Mouse (Mus musculus) gastrocnemius, adult 2 months (tissue): ENCODE data around the gene Cep170b. TPM values are rescaled to one million over a fixed set of nuclear protein-coding genes. Genes with fewer than 3 reads are reported as not detected.
A peak's percentile ranks its signal among the peaks of the same experiment; 100 is the strongest.

Source experiments
- DNase-seq: peaks from one replicate; pipeline ENCODE4 v3.0.0; 2022
- H3K27ac ChIP-seq: fragments of 200-600 bp; 2 replicates; pipeline ENCODE4 v1.8.1; 2022; ENCODE audit warnings: mild to moderate bottlenecking
- H3K4me3 ChIP-seq: fragments of 200-600 bp; 2 replicates; pipeline ENCODE4 v1.8.1; 2022; ENCODE audit warnings: mild to moderate bottlenecking, moderate library complexity
- CTCF ChIP-seq: fragments of 200-600 bp; IDR thresholded peaks from 2 replicates; pipeline ENCODE4 v1.8.1; 2022; ENCODE audit warnings: antibody characterized with exemption, mild to moderate bottlenecking, moderate library complexity
- intact Hi-C: fragments of 180-260 bp; cut with DNase I; formaldehyde crosslinking; loops from one replicate; pipeline ENCODE4 v1.15.1; 2025
- total RNA-seq, 2 experiments: library from RNA; stranded (reverse); gene quantifications; 2 replicates each; pipeline ENCODE4 v1.2.3; 2021

The Cep170b gene
- total RNA-seq, 2 experiments from 2014 or later = 9.8 to 13.6 TPM

DNA sequence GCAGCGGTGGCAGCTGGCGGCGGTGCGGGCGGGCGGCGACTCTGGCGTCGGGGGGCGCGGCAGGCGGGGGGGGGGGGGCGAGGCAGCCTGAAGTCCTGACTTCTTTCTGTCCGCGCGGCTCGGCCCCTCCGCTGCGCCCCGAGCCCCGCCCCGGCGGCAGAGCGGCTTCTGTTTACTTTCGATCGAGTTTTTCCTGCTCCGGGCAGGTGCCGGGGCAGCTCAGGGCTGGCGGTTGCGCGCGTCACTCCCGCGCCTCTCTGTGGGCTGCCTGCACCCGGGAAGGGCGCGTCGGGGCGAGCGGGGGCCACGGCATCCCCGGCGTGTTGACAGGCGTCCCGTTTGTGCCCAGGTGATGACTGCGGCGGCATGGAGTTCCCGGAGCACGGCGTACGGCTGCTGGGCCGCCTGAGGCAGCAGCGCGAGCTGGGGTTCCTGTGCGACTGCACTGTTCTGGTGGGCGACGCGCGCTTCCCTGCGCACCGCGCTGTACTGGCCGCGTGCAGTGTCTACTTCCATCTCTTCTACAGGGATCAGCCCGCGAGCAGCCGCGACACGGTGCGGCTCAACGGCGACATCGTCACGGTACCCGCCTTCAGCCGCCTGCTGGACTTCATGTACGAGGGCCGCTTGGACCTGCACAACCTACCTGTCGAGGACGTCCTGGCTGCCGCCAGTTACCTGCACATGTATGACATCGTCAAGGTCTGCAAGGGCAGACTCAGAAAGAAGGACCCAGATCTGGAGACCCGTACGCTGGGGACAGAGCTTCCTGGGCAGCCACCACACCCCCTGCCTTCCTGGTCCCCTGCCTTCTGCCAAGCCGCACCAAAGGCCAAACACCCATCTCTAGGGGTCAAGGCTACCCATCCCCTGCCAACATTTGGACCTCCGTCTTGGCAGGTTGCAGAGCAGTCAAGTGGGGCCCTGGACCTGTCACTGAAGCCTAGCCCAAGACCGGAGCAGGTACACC, 40.9 kb upstream of the Cep170b start:
- peak overlapping the region; percentile 77 for H3K4me3 ChIP-seq
- no peak for TF ChIP-seq CTCF
- intact Hi-C loops = no loop called here
- H3K27ac ChIP-seq = peak overlapping the region; percentile 83
- DNase-seq = peak; percentile 52

- intact Hi-C loops = no loop called here
- no peak for TF ChIP-seq CTCF
- no peak overlapping the region for H3K27ac ChIP-seq
Observed at GRCm38 (mm10) chr12:112683351-112683750, 36.9 kb upstream of the Cep170b start.

DNA sequence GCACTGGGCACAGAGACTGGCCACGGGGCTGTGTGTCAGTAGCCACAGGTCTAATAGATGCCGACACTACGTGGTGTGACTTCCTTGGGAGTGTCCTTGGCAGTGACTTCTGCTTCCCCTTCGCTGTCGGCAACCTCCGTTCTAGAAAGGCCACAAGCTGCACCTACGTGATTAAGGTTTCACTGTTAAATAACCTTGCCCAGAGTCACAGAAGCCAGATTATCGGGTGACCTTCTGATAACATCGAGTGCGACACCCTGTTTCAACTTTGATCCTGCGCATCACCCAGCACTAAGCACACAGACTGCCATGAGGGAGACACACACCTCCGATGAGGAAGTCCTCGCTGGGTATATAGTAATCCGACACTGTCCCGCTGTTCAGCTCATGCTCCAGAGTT, 31.8 kb upstream of the Cep170b start:
- no peak overlapping the region; the same call in 1 of the 2 replicates for H3K4me3 ChIP-seq
- no peak for TF ChIP-seq CTCF
- no peak for DNase-seq
- H3K27ac ChIP-seq = peak overlapping the region; percentile 43
- intact Hi-C loops = no loop called here

More at GRCm38 (mm10) chr12:112683351-112683750, 36.9 kb upstream of the Cep170b start:
- H3K4me3 ChIP-seq = no peak overlapping the region
- no peak for DNase-seq

- Histone ChIP-seq H3K27ac (peak overlapping the region; percentile 95), H3K4me3 (peak overlapping the region; percentile 98)
- intact Hi-C loops = loop anchor here (2.0 kb wide), 1 partner anchor 19 kb away; the partner anchor contains the start of gene Akt1
- TF ChIP-seq CTCF = no peak
- peak; percentile 97 for DNase-seq
Observed at GRCm38 (mm10) chr12:112693185-112694126, 26.8 kb upstream of the Cep170b start.

- intact Hi-C loops = no loop called here
- no peak for DNase-seq
- peak overlapping the region; percentile 95 for H3K27ac ChIP-seq
- H3K4me3 ChIP-seq = peak overlapping the region; percentile 98
- no peak for TF ChIP-seq CTCF
Observed at GRCm38 (mm10) chr12:112694127-112694475, 26.2 kb upstream of the Cep170b start.

DNA sequence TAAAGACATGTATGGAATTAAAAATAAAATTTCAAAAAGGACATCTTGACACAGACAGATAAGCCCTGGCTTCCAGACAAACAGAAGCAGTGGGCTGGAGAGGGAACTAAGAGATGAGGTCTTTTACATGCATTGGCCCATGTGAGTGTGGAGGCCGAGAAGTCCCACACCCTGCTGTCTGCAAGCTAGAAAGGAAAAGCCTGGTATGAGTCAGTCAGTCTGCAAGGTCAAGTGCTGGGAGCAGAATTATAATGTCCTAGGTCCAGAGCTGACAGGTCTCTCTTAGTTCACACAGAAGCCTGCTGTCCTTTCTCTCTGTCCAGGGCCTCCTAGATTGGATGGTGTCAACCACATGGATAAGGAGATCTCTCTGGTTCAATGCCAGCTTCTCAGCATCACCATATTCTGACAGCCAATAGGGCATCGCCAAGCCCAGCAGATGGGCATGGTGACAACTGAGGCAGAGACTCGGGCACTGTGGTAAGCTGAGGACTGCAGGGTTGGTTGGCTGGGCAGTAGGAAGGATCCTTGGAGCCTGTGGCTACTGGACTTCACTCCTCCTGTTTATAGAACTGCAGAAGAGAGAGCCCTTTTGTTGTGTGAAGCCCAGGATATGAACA, 23.3 kb upstream of the Cep170b start:
- Histone ChIP-seq H3K27ac (no peak overlapping the region), H3K4me3 (no peak overlapping the region)
- no peak for TF ChIP-seq CTCF
- DNase-seq = no peak
- intact Hi-C loops = no loop called here

- intact Hi-C loops = no loop called here
- no peak for TF ChIP-seq CTCF
- peak overlapping the region; percentile 52 for H3K4me3 ChIP-seq
- DNase-seq = peak; percentile 76
- H3K27ac ChIP-seq = peak overlapping the region; percentile 76
Observed at GRCm38 (mm10) chr12:112700522-112700921, 19.7 kb upstream of the Cep170b start.

- no peak overlapping the region for H3K4me3 ChIP-seq
- intact Hi-C loops = no loop called here
- DNase-seq = no peak
- TF ChIP-seq CTCF = no peak
- peak overlapping the region; percentile 1; the same call in 1 of the 2 replicates for H3K27ac ChIP-seq
Observed at GRCm38 (mm10) chr12:112702374-112703320, 17.6 kb upstream of the Cep170b start.

GRCm38 (mm10) chr12:112706704-112707572, 13.3 kb upstream of the Cep170b start:
- Histone ChIP-seq H3K27ac (no peak overlapping the region), H3K4me3 (peak overlapping the region; percentile 42)
- TF ChIP-seq CTCF = peak; percentile 100; the same call in 1 of the 2 replicates
- DNase-seq = peak; percentile 92
- intact Hi-C loops = loop anchor here (1.0 to 2.0 kb wide), 2 partner anchors 46 to 54 kb away; no protein-coding TSS in a partner anchor

DNA sequence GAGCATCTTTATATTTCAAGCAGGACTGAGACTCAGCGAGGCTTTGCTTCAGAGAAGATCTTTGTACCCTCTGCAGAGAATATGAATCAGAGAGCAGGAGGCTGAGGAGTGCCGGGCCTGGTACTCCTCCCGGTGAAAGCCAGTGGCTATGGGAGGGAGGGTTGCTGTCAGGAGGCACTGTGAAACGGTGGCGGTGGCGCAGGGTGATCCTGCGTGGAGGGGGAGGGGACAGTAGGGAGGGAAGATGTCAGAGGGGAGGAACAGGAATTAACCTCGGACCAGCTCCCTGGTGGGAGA, 12.7 kb upstream of the Cep170b start:
- no peak for DNase-seq
- Histone ChIP-seq H3K4me3 (no peak overlapping the region), H3K27ac (no peak overlapping the region)
- TF ChIP-seq CTCF = no peak
- intact Hi-C loops = loop anchor here (1.0 to 2.0 kb wide), 2 partner anchors 47 to 54 kb away; no protein-coding TSS in a partner anchor
